Mouse (Mus musculus) forebrain, embryonic 16.5 days (tissue): ENCODE results near the gene Gm10073. TPM values are rescaled to one million over a fixed set of nuclear protein-coding genes. Genes with fewer than 3 reads are reported as not detected.

Source experiments
- ATAC-seq: fragments of 200-750 bp; cut with Nextera tagmentation; 2 replicates; pipeline ENCODE4 v1.8.0; 2017; ENCODE audit warnings: mild to moderate bottlenecking, moderate library complexity
- H3K27ac ChIP-seq: fragments of 300-500 bp; sonication (generic); 2 replicates; pipeline ENCODE4 v1.5.1; 2014; ENCODE audit warnings: low read length, control low read depth
- H3K27me3 ChIP-seq: fragments of 300-500 bp; sonication (generic); replicated peaks from 2 replicates; pipeline ENCODE4 v1.6.1; 2014; ENCODE audit warnings: low read length; ENCODE audit not compliant: control insufficient read depth, insufficient read depth
- H3K36me3 ChIP-seq: fragments of 300-500 bp; sonication (generic); 2 replicates; pipeline ENCODE4 v1.6.1; 2014; ENCODE audit not compliant: control insufficient read depth, insufficient read depth
- H3K4me1 ChIP-seq: fragments of 300-500 bp; sonication (generic); replicated peaks from 2 replicates; pipeline ENCODE4 v1.6.1; 2014; ENCODE audit warnings: low read length; ENCODE audit not compliant: control insufficient read depth, insufficient read depth
- H3K4me2 ChIP-seq: fragments of 300-500 bp; sonication (generic); 2 replicates; pipeline ENCODE4 v1.6.1; 2014; ENCODE audit warnings: mild to moderate bottlenecking, low read length, control low read depth
- H3K4me3 ChIP-seq: fragments of 300-500 bp; sonication (generic); replicated peaks from 2 replicates; pipeline ENCODE4 v1.5.1; 2014; ENCODE audit warnings: mild to moderate bottlenecking, low read length, control low read depth
- H3K9ac ChIP-seq: fragments of 300-500 bp; sonication (generic); replicated peaks from 2 replicates; pipeline ENCODE4 v1.6.1; 2014; ENCODE audit warnings: low read depth, low read length, control low read depth
- H3K9me3 ChIP-seq: fragments of 300-500 bp; sonication (generic); 2 replicates; pipeline ENCODE4 v1.6.1; 2016; ENCODE audit warnings: low read length; ENCODE audit not compliant: control insufficient read depth
- WGBS: fragments of 180-500 bp; shearing (Covaris S2); extraction: QIAGEN DNeasy Blood & Tissue Kit; methylation state at CpG from one replicate; pipeline ENCODE4 v1.1.7; 2014; 5-methylcytosine and 5-hydroxymethylcytosine counted together
- polyA plus RNA-seq: library from polyadenylated mRNA; unstranded; fragments of >200 nt; fragmentation: Nextera tagmentation; extraction: Ambion mirVana; gene quantifications from 2 replicates; pipeline ENCODE4 v1.2.1, GENCODE M21; 2015

Gm10073 gene
- polyA plus RNA-seq, 1 experiment from 2014 or later: 9.2 TPM

DNA sequence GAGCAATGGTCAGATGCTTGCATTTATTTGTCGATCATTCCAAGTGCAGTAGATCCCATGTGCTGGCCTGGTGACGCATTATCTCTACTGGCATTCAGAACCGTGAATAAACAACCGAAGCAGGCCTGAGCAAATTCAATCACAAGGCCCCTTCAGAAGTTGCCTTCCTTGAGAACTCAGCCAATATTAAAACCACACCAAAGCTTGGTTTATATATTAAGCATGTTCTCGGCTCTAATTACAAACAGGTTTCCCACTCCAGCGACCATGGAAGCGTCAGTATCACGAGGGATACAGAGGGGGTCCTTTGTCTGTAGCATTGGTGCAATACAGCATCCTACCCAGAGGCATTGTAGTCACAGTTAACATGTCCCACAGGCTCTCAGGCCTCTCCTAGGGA, 30.2 kb downstream of the Gm10073 start:
- Histone ChIP-seq H3K36me3 (no peaks in the 10 kb centered on the region), H3K4me3 (no peak overlapping the region), H3K4me1 (no peaks in the 10 kb centered on the region), H3K9ac (no peak overlapping the region), H3K4me2 (no peak overlapping the region), H3K27me3 (no peaks in the 10 kb centered on the region), H3K27ac (no peak overlapping the region), H3K9me3 (no peaks in the 10 kb centered on the region)
- 78% methylated on average over 8 of the region's 8 CpGs for WGBS
- ATAC-seq: no peak

DNA sequence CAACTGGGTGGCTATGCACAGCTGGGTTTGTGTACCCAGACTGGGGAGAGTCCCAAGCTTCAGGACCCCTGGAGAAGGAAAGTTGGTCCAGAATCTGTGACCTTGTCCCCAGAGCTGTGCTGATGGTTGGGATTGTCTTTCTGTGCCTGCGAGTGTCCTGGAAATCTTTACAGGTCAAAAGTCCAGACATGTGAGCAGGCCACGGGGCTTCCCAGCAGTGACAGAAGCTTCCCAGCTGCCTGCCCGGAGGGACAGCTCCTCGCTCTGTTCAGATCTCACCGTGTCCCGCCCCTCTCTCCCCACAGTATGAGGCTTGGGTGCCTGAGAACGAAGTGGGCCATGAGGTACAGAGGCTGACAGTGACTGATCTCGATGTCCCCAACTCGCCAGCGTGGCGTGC, 32.3 kb downstream of the Gm10073 start:
- Histone ChIP-seq H3K27ac (no peak overlapping the region), H3K4me3 (no peak overlapping the region), H3K9ac (no peak overlapping the region), H3K9me3 (no peaks in the 10 kb centered on the region), H3K36me3 (no peaks in the 10 kb centered on the region), H3K4me2 (no peak overlapping the region), H3K4me1 (no peaks in the 10 kb centered on the region), H3K27me3 (no peaks in the 10 kb centered on the region)
- ATAC-seq: no peak
- WGBS: 90% methylated on average over 11 of the region's 11 CpGs

DNA sequence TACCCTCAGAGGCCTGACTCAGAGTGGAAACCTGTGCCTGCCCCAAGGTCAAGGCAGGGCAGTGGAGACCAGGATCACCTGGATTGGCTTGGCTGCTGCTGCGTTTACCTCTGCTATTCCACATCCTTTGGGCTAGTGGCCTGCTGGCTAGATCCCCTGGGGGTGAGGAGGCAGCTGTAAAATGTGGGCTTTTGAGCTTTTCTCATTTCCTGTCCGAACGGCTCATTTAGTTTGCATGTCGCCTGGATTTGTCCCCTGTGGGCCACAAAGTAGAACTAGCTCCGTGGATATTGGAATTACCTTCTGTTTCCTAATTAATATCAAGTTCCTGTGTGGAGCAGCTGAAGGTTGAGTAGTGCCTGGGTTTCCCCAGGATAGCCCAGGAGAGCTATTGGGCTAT, 34.1 kb downstream of the Gm10073 start:
- Histone ChIP-seq H3K4me2 (no peak overlapping the region), H3K9ac (no peak overlapping the region), H3K4me3 (no peak overlapping the region), H3K27ac (no peak overlapping the region), H3K27me3 (no peaks in the 10 kb centered on the region), H3K36me3 (no peaks in the 10 kb centered on the region), H3K9me3 (no peaks in the 10 kb centered on the region), H3K4me1 (no peaks in the 10 kb centered on the region)
- ATAC-seq: no peak
- WGBS: 79% methylated on average over 5 of the region's 5 CpGs

DNA sequence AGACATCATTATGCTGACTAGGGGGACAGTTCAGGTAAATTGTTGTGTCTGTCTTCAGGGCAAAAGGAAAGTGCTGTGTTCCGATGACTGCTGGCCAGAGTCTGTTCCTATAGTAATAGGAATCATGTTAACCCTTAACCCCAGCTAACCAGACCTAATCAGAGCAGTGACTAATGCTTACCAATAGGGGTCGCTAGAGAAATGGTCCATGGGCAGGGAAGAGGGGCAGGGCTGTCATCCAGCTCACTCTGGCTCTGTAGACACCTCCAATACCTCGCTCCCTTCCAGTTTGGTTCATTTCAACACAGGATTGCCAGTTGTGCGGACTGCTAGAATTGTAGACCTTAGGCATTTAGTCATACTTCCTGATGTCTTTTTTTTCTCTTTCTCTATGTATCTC, 37.8 kb downstream of the Gm10073 start:
- ATAC-seq: no peak
- H3K27me3 ChIP-seq: no peaks in the 10 kb centered on the region
- no peak overlapping the region for H3K4me2 ChIP-seq
- no peak overlapping the region for H3K27ac ChIP-seq
- no peaks in the 10 kb centered on the region for H3K36me3 ChIP-seq
- H3K4me3 ChIP-seq: no peak overlapping the region
- no peak overlapping the region for H3K9ac ChIP-seq
- WGBS: 76% methylated on average over 4 of the region's 4 CpGs
- no peaks in the 10 kb centered on the region for H3K9me3 ChIP-seq
- H3K4me1 ChIP-seq: no peaks in the 10 kb centered on the region

DNA sequence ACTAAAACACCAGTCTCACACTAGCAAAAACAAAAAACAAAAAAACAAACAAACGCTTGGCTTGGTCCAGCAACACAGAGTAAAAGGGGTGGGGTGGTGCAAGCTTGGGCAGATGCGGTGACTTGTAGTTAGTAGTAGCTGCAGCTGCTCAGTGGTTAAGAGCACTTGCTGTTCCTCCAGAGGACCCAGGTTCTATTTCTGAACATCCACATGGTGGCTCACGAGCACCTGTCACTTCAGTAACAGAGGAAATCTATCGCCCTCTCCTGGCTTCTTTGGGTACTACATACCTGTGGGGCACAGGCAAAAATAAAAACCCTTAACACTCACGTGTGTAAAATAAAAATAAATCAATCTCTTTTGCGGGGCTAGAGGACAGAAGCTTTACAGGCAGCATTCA, 38.8 kb downstream of the Gm10073 start:
- no peak overlapping the region for H3K27ac ChIP-seq
- no peaks in the 10 kb centered on the region for H3K36me3 ChIP-seq
- 36% methylated on average over 6 of the region's 6 CpGs for WGBS
- H3K4me1 ChIP-seq: no peaks in the 10 kb centered on the region
- H3K4me3 ChIP-seq: no peak overlapping the region
- no peaks in the 10 kb centered on the region for H3K9me3 ChIP-seq
- no peak overlapping the region for H3K4me2 ChIP-seq
- no peak overlapping the region for H3K9ac ChIP-seq
- no peaks in the 10 kb centered on the region for H3K27me3 ChIP-seq
- ATAC-seq: no peak

DNA sequence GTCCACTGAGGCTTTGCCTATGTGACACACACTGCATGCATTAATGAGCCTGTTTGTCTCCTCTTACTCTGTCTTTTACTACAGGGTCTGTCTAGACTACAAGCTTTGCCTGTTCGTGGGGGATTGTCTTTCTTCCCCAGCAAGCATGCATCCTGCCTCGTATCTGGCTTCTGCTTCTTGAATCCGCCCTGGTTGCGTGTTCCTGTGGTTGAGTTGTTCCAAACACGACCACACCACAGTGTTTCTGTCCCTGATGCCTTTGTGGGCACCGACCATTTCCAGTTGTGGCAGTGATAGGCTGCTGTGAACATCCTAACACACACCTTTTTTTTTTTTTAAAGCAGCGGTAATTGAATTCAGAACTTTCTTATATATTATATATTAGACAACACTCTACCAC, 39.6 kb downstream of the Gm10073 start:
- no peak for ATAC-seq
- WGBS: 83% methylated on average over 7 of the region's 7 CpGs

DNA sequence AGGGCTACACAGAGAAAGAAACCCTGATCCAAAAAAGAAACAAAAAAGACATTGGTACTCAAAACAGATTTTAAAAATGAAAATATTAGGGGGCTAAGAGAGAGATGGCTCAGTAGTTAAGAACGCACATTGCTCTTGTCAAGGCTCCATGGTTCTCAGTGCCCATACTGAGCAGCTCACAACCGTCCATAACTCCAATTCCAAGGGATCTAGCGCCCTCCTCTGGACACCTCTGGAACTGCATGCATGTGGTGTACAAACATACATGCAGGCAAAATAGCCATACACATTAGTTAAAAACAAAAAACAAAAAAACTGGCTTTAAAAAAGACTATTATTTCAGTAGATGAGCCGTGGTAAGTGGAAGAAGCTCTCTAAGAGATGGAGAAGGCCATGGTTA, 42.7 kb downstream of the Gm10073 start:
- Histone ChIP-seq H3K4me2 (no peak overlapping the region), H3K4me3 (no peak overlapping the region), H3K27me3 (no peaks in the 10 kb centered on the region), H3K9me3 (no peaks in the 10 kb centered on the region), H3K4me1 (no peaks in the 10 kb centered on the region), H3K36me3 (no peaks in the 10 kb centered on the region), H3K9ac (no peak overlapping the region), H3K27ac (no peak overlapping the region)
- ATAC-seq: no peak
- 71% methylated on average over 4 of the region's 4 CpGs for WGBS

More for the DNA sequence above, 39.6 kb downstream of the Gm10073 start:
- Histone ChIP-seq H3K4me1 (no peaks in the 10 kb centered on the region), H3K4me3 (no peak overlapping the region), H3K9me3 (no peaks in the 10 kb centered on the region), H3K36me3 (no peaks in the 10 kb centered on the region), H3K4me2 (no peak overlapping the region), H3K27ac (no peak overlapping the region), H3K27me3 (no peaks in the 10 kb centered on the region), H3K9ac (no peak overlapping the region)

DNA sequence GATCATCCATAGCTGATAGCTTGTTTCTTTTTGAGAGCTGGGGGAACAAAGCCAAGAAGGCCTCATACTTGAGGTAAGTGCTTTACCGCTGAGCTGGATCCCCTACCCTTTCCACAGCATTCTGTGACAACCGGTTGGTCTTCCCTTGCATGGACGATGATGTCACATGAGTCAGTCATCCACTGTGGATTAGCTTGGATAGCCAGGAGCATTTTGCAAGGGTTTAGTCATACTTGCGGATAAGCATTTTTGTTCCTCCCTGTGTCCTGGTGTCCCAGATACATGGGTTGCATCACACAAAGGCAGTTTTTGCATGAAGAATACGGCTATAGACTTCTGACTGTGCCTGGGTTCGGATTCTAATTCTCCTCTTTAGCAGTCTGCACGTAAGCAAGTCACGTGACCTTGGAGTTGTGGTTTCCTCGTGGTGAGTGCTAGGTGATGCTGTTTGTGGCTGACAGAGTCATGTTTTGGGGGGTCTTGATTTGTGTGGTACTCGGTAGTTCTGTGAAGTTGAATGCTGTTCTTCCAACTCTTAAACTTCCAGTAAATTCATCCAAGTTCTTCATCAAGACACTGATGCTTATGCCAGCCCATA, 43.3 kb downstream of the Gm10073 start:
- Histone ChIP-seq H3K4me2 (no peak overlapping the region), H3K9me3 (no peaks in the 10 kb centered on the region), H3K4me1 (no peaks in the 10 kb centered on the region), H3K27me3 (no peaks in the 10 kb centered on the region), H3K27ac (no peak overlapping the region), H3K9ac (no peak overlapping the region), H3K36me3 (no peaks in the 10 kb centered on the region), H3K4me3 (no peak overlapping the region)
- no peak for ATAC-seq
- WGBS: 95% methylated on average over 10 of the region's 10 CpGs

DNA sequence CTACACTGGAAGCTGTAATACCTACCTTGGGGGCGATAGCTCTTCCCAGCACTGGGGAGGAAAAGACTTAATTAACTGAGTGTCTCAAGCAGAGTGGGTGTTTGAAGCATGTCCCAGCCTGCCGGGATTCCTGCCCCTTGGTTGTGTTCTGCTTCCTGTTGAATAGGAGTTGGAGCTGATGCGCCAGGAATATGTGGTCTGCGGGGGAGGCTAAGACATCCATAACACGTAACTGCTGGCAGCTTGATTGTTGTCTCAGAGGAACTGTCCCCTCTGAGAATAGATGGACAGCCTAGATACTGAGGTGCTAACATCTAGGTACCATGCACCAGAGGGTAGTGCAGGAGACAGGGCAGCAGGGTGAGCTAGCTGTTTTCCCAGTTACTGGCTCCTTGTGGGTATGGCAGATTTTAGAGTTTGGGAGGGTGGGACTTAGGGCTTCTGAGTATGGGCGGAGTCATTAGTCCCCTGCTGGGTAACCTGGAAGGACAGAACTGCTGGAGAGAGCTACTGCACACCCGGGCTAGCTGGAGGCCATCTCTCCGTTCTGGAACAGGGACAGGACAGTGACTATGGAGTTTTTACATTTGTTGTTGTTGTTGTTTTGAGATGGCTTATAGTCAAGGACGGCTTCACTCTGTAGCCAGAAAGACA, 44.5 kb downstream of the Gm10073 start:
- ATAC-seq: no peak
- 88% methylated on average over 9 of the region's 9 CpGs for WGBS

More for the DNA sequence above, 44.5 kb downstream of the Gm10073 start:
- H3K27ac ChIP-seq: no peak overlapping the region
- no peaks in the 10 kb centered on the region for H3K27me3 ChIP-seq
- no peaks in the 10 kb centered on the region for H3K9me3 ChIP-seq
- H3K4me3 ChIP-seq: no peak overlapping the region
- H3K4me2 ChIP-seq: no peak overlapping the region
- H3K4me1 ChIP-seq: no peaks in the 10 kb centered on the region
- H3K9ac ChIP-seq: no peak overlapping the region
- no peaks in the 10 kb centered on the region for H3K36me3 ChIP-seq
